Mouse (Mus musculus) MEL-GATA-1-ER (cell line): ENCODE measurements around the gene Snapin.

Source experiments
- DNase-seq: peaks from one replicate; pipeline ENCODE4 v3.0.0-alpha.2; 2012; ENCODE audit warnings: low read depth; ENCODE audit errors: extremely low read depth

The Snapin gene

GRCm38 (mm10) chr3:90490696-90491256, at the start of gene Snapin:
Snapin (minus strand) TSS chr3:90491033.
- peak; percentile 95 for DNase-seq

GRCm38 (mm10) chr3:90537905-90538296, 47.1 kb upstream of the Snapin start:
- no peak for DNase-seq

- DNase-seq: no peak
Observed at GRCm38 (mm10) chr3:90537141-90537904, 46.5 kb upstream of the Snapin start, which contains the start of gene S100a16. S100a16 (plus strand) TSS chr3:90537254.

- no peak for DNase-seq
Observed at GRCm38 (mm10) chr3:90535446-90535845, 44.6 kb upstream of the Snapin start.

- no peak for DNase-seq
Observed at GRCm38 (mm10) chr3:90531713-90532112, 40.9 kb upstream of the Snapin start.

- no peak for DNase-seq
Observed at GRCm38 (mm10) chr3:90527291-90527873, 36.5 kb upstream of the Snapin start.

- DNase-seq: peak; percentile 51
Observed at GRCm38 (mm10) chr3:90526580-90526979, 35.7 kb upstream of the Snapin start, which contains the start of gene S100a14. S100a14 (plus strand) TSS chr3:90526856.

- DNase-seq: no peak
Observed at GRCm38 (mm10) chr3:90526076-90526475, 35.2 kb upstream of the Snapin start.

GRCm38 (mm10) chr3:90525421-90525820, 34.6 kb upstream of the Snapin start:
- peak; percentile 67 for DNase-seq

GRCm38 (mm10) chr3:90517711-90518110, 26.9 kb upstream of the Snapin start:
- no peak for DNase-seq

GRCm38 (mm10) chr3:90515789-90516188, 25.0 kb upstream of the Snapin start:
- no peak for DNase-seq

GRCm38 (mm10) chr3:90515242-90515641, 24.4 kb upstream of the Snapin start:
- DNase-seq: no peak

- peak; percentile 56 for DNase-seq
Observed at GRCm38 (mm10) chr3:90514691-90515090, 23.9 kb upstream of the Snapin start.

GRCm38 (mm10) chr3:90513796-90514590, 23.2 kb upstream of the Snapin start, which contains the start of the genes S100a1 and S100a13:
S100a1 (minus strand) TSS chr3:90514392.
S100a13 (plus strand) TSS chr3:90514435.
- DNase-seq: peak; percentile 31

- no peak for DNase-seq
Observed at GRCm38 (mm10) chr3:90512948-90513642, 22.3 kb upstream of the Snapin start.

GRCm38 (mm10) chr3:90512276-90512675, 21.4 kb upstream of the Snapin start:
- no peak for DNase-seq

GRCm38 (mm10) chr3:90509747-90510123, 18.9 kb upstream of the Snapin start:
- DNase-seq: no peak

- DNase-seq: peak; percentile 97
Observed at GRCm38 (mm10) chr3:90508950-90509746, 18.3 kb upstream of the Snapin start, which contains the start of gene Chtop. Chtop (minus strand) TSS chr3:90509498.

GRCm38 (mm10) chr3:90508287-90508949, 17.6 kb upstream of the Snapin start:
- peak; percentile 36 for DNase-seq
